Mouse (Mus musculus): ENCODE results near the gene Olfr721-ps1. TPM values are rescaled to one million over a fixed set of nuclear protein-coding genes. Genes with fewer than 3 reads are reported as not detected.

Gene Olfr721-ps1
- not detected in 2 replicates for total RNA-seq (2015; ENCODE audit: low replicate concordance)
- total RNA-seq (2017; ENCODE audit: low replicate concordance): not detected in 2 replicates

DNA sequence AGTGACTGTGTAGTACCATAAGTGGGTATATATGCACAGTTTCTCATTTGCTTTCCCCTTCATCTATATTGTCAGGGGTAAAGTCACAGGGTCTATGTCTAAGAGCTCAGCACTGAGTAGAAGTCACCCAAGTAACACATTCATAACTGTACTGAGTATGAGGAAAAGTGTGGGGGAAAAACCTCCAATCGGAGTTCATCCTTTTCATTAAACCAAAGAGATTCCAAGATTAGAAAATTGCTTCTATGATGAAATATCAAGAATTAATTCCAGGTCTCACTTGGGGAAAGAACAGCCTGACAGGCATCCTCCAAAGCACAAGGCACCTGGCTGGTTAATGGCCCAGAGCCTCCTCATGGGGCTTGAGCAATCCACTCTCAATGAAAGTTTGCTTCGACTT lies at the start of gene Olfr721-ps1:
Gene Olfr721-ps1, plus strand, starts transcription at position 301 of the 400 bp plus-strand sequence.
- ATAC-seq (replicated peaks; ENCODE audit: low FRiP score, poor library complexity, severe bottlenecking): no peak

- no peak for ATAC-seq (replicated peaks; ENCODE audit: low FRiP score, poor library complexity, severe bottlenecking)
Measured at GRCm38 (mm10) chr14:14351721-14352590, 49.1 kb upstream of the Olfr721-ps1 start.

DNA sequence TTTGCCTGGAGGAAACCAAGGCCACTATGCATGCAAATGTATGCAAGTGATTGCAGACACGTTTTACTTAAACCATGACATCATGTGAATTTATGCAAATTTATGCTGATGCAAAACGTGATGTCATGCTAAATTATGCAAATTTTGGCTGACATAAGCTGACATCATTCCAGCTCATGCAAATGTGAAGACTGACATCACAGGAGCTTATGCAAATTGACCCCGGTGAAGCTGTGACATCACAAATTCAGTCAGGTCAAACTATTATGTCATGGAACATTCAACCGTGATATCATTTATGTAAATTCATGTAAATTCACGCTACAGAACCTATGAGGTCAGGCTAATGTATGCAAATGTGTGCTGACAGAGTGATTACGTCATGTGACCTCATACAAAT lies 48.5 kb upstream of the Olfr721-ps1 start:
- ATAC-seq (replicated peaks; ENCODE audit: low FRiP score, poor library complexity, severe bottlenecking): no peak

DNA sequence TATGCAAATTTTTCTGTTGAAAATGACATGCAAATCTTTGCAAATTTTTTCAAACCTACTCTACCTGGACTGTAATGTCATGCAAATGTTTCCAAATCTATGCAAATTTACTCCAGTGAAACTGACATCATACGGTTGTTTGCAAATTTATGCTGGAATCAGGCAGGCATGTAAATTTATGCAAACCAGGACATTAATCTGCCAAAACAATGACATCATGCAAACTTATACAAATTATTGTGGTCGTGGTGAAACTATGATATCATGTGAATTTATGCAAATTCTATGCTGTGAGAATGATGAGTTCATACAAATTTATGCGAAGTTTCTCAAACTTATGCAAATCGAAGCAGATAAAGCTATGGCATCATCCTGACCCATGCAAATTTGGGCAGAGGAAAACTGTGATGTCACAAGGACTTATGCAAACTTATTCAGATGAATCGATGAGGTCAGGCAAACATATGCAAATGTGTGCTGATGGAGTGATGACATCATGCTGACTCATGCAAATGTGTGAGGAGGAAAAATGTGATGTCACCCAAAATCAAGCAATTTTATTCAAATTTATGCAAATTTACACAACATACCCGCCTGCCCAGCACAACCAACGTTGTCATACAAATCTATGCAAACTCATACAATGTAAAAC lies 47.9 kb upstream of the Olfr721-ps1 start:
- ATAC-seq (replicated peaks; ENCODE audit: low FRiP score, poor library complexity, severe bottlenecking): no peak

DNA sequence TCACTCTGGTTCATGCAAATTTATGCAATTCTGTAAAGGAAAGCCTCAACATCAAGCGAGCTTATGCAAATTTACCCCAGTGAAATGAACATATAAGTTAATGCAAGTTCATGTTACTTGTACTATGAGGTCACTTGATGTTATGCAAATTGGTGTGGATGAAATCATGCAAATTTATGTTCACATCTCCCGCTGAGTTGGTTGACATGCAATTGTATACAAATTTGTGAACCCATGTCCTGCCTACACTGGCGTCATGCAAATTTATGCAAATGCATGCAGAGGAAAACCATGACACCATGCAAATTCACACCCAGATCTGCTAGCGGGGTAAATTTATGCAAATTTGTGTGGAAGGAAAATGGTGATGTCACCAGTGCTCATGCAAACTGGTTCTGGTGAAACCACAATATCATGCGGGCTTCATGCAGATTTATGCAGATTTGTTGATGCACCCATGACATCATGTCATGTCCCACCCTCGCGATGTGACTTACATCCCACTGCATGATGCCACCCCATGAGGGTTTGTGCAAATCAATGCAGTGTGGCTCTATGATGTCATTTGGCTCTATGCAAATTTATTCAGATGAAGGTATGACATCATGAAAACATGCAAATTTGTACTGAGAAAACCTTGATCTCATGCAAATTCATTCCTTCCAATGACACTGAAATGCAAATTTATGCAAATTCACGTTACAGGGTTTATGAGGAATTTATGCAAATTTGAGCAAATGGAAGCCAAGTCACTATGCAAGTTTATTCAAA lies 47.2 kb upstream of the Olfr721-ps1 start:
- ATAC-seq (replicated peaks; ENCODE audit: low FRiP score, poor library complexity, severe bottlenecking): no peak

GRCm38 (mm10) chr14:14354511-14355359 lies 46.4 kb upstream of the Olfr721-ps1 start:
- no peak for ATAC-seq (replicated peaks; ENCODE audit: low FRiP score, poor library complexity, severe bottlenecking)

DNA sequence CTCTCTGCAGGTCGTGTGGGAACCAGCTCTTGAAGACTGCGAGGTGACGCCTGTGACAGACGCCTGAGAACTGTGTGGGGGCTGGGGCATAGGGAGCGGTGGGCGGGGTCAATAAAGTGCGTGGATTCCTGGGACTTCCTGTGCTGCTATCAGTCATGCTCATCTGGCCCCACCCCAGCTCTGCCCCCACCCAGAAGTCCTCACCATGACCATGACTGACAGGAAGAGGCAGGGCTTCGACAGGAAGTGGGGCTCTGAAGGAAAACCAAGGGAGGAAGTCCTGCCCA lies 45.8 kb upstream of the Olfr721-ps1 start:
- ATAC-seq (replicated peaks; ENCODE audit: low FRiP score, poor library complexity, severe bottlenecking): no peak

DNA sequence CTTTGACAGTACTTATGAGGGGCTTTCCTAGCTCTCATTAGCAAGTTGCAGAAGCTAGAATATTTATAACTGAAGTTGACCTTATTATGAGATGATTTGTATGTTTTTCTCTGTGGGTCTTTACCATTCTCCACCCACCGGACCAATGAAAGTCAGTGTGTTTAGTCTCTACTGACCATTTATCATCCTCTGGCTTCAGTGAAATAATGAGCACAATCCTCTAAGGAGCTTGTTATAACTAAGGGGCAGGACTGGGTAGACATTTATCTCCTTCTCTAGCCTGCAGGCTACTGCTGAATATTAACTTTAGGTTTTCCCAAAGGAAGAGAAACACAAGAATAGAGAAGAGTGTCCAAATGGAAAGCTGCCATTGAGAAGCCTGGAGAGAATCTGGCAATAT lies 5.6 kb upstream of the Olfr721-ps1 start:
- ATAC-seq (replicated peaks; ENCODE audit: low FRiP score, poor library complexity, severe bottlenecking): no peak

- ATAC-seq (replicated peaks; ENCODE audit: low FRiP score, poor library complexity, severe bottlenecking): no peak
Measured at GRCm38 (mm10) chr14:14436078-14436658, 35.1 kb downstream of the Olfr721-ps1 start.

Other genes starting within 250 kb of the Olfr721-ps1 start
- not detected in 2 replicates for gene Olfr720, start 214.5 kb upstream of the Olfr721-ps1 start, total RNA-seq (2015; ENCODE audit: low replicate concordance)
- 0.13 TPM in 1 of 2 replicates, not detected in the other for gene Olfr720, start 214.5 kb upstream of the Olfr721-ps1 start, total RNA-seq (2017; ENCODE audit: low replicate concordance)
- gene Olfr31, start 78.5 kb upstream of the Olfr721-ps1 start, total RNA-seq (2015; ENCODE audit: low replicate concordance): not detected in 2 replicates
- gene Olfr31, start 78.5 kb upstream of the Olfr721-ps1 start, total RNA-seq (2017; ENCODE audit: low replicate concordance): not detected in 2 replicates
- 2.5 and 4.3 TPM in 2 replicates for gene Il3ra, start 55.0 kb upstream of the Olfr721-ps1 start, total RNA-seq (2015; ENCODE audit: low replicate concordance)
- 4.8 and 5.8 TPM in 2 replicates for gene Il3ra, start 55.0 kb upstream of the Olfr721-ps1 start, total RNA-seq (2017; ENCODE audit: low replicate concordance)